Mouse (Mus musculus) ES-Bruce4 (cell line): ENCODE results near the gene Ceacam2. TPM values are rescaled to one million over a fixed set of nuclear protein-coding genes. Genes with fewer than 3 reads are reported as not detected.
"Not testable (repeated sequence)": the region's sequence is repeated elsewhere in the genome, so short reads cannot be mapped to it uniquely, and the experiment has no call there.

Experiments
- H3K27ac ChIP-seq: 2 replicates; pipeline ENCODE4 v1.5.1; 2012; ENCODE audit warnings: low read length, inconsistent platforms; ENCODE audit not compliant: insufficient read depth
- H3K27me3 ChIP-seq: 2 replicates; pipeline ENCODE4 v1.6.1; 2012; ENCODE audit warnings: mild to moderate bottlenecking, low read length, inconsistent platforms; ENCODE audit not compliant: control insufficient read depth, poor library complexity, insufficient read depth, severe bottlenecking
- H3K36me3 ChIP-seq: 2 replicates; pipeline ENCODE4 v1.6.1; 2012; ENCODE audit warnings: inconsistent platforms, mild to moderate bottlenecking, low read length, moderate library complexity; ENCODE audit not compliant: control insufficient read depth, poor library complexity, insufficient read depth, severe bottlenecking
- H3K4me1 ChIP-seq: one replicate; pipeline ENCODE4 v1.8.1; 2011; ENCODE audit warnings: low read length; ENCODE audit not compliant: control insufficient read depth, insufficient read depth
- H3K4me3 ChIP-seq: 2 replicates; pipeline ENCODE4 v1.5.1; 2011; ENCODE audit warnings: low read depth, mild to moderate bottlenecking, low read length
- H3K9ac ChIP-seq: 2 replicates; pipeline ENCODE4 v1.6.1; 2012; ENCODE audit warnings: low read depth, mild to moderate bottlenecking, inconsistent platforms; ENCODE audit not compliant: poor library complexity, severe bottlenecking
- H3K9me3 ChIP-seq: replicated peaks from 2 replicates; pipeline ENCODE4 v1.6.1; 2012; ENCODE audit warnings: mild to moderate bottlenecking, low read length, inconsistent platforms; ENCODE audit not compliant: control insufficient read depth, poor library complexity, insufficient read depth, severe bottlenecking
- CTCF ChIP-seq: IDR thresholded peaks from one replicate; pipeline ENCODE4 v1.8.1; 2011; ENCODE audit warnings: low read depth, low read length
- EP300 ChIP-seq: IDR thresholded peaks from 2 replicates; pipeline ENCODE4 v1.6.1; 2011; ENCODE audit warnings: low read depth, low read length; ENCODE audit not compliant: insufficient read depth
- POLR2A ChIP-seq: IDR thresholded peaks from one replicate; pipeline ENCODE4 v1.8.1; 2011; ENCODE audit warnings: low read length; ENCODE audit not compliant: insufficient read depth
- polyA plus RNA-seq: library from polyadenylated mRNA; stranded (reverse); fragments of >200 nt; gene quantifications from 2 replicates; pipeline ENCODE4 v1.2.4, GENCODE M21; 2011; ENCODE audit warnings: low read depth; ENCODE audit not compliant: missing spikeins, insufficient read depth, insufficient read length

Gene Ceacam2
- polyA plus RNA-seq, 1 experiment, result not detected

- H3K9ac ChIP-seq, result no peak overlapping the region
- H3K36me3 ChIP-seq, result no peaks in the 10 kb centered on the region
- TF ChIP-seq EP300 (no peak), POLR2A (no peak), CTCF (no peak)
- no peaks in the 10 kb centered on the region for H3K9me3 ChIP-seq
- H3K4me1 ChIP-seq, result no peaks in the 10 kb centered on the region
- H3K27me3 ChIP-seq, result no peaks in the 10 kb centered on the region
- H3K27ac ChIP-seq, result no peak overlapping the region
- H3K4me3 ChIP-seq, result no peak overlapping the region
Observed at GRCm38 (mm10) chr7:25483133-25483735, 56.4 kb downstream of the Ceacam2 start.

DNA sequence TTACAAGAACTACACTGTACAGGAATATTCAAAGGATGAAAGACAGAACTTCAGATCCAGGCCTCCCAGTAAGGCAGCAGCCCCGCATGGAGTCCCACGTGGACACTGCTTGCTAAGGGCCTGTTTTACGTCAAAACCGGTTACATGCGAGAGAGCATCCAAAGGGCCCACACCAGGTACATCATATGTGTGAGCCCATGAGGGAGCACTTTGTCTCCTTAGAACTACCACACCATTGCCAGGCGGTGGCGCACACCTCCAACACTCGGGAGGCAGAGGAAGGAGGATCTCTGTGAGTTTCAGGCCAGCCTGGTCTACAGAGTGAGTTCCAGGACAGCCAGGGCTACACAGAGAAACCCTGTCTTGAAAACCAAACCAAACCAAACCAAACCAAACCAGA, 58.9 kb downstream of the Ceacam2 start:
- not testable (repeated sequence) for H3K36me3 ChIP-seq, H3K9me3 ChIP-seq, H3K4me1 ChIP-seq, H3K4me3 ChIP-seq, H3K27me3 ChIP-seq, H3K27ac ChIP-seq, H3K9ac ChIP-seq
- peak; percentile 71 for TF ChIP-seq CTCF

DNA sequence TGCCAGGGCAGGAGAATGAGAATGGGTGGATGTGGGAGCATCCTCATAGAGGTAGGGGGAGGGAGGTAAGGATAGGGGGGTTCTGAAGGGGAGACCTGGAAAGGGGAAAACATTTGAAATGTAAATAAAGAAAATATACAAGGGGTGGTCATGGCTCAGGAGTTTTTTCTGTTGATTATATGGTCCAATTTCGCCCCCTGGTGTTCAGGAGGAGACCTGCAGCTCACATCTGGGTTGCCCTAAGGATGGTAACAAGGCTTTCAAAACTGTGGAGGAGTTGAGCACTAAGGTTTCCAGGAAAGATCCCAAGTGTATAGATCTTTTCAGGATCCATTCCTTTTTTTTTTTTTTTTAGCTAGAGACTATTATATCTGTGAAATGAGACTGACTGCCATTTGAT, 60.2 kb downstream of the Ceacam2 start:
- Histone ChIP-seq H3K27me3 (no peaks in the 10 kb centered on the region), H3K4me3 (no peak overlapping the region), H3K27ac (no peak overlapping the region), H3K36me3 (no peaks in the 10 kb centered on the region), H3K4me1 (no peaks in the 10 kb centered on the region), H3K9me3 (no peaks in the 10 kb centered on the region), H3K9ac (no peak overlapping the region)
- no peak for TF ChIP-seq POLR2A
- TF ChIP-seq CTCF, result peak; percentile 47

DNA sequence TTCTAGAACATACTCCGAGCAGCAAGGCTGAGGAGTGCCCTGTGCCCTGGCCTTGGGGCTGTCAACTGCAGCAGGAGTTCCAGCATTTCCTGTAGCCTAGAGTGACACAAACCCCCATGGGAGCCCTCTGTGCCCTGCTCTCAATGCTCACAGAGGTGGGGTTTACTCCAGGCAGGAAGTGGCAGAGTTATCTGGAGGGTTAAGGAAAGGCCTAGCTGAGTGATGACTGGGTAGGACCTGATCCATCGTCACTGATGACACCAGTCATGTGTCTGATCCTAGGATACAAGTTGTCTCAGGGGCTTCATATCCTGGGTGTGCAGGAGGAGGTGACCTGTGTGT, 61.9 kb downstream of the Ceacam2 start:
- H3K27ac ChIP-seq, H3K27me3 ChIP-seq, H3K9ac ChIP-seq: not testable (repeated sequence)

GRCm38 (mm10) chr7:25477091-25477751, 62.4 kb downstream of the Ceacam2 start, which contains the start of gene Ceacam1:
TSS of gene Ceacam1 (minus strand) at chr7:25477603.
- not testable (repeated sequence) for H3K9me3 ChIP-seq, H3K36me3 ChIP-seq

More for the DNA sequence above, 61.9 kb downstream of the Ceacam2 start:
- not testable (repeated sequence) for H3K4me1 ChIP-seq, H3K4me3 ChIP-seq, H3K9me3 ChIP-seq, H3K36me3 ChIP-seq

GRCm38 (mm10) chr7:25471821-25472220, 67.8 kb downstream of the Ceacam2 start:
- H3K27ac ChIP-seq, H3K27me3 ChIP-seq, H3K9ac ChIP-seq, H3K4me3 ChIP-seq, H3K4me1 ChIP-seq, H3K36me3 ChIP-seq, H3K9me3 ChIP-seq: not testable (repeated sequence)

More at GRCm38 (mm10) chr7:25477091-25477751, 62.4 kb downstream of the Ceacam2 start, which contains the start of gene Ceacam1:
- H3K27ac ChIP-seq, H3K4me3 ChIP-seq, H3K9ac ChIP-seq, H3K4me1 ChIP-seq, H3K27me3 ChIP-seq: not testable (repeated sequence)

Other genes with a start within 250 kb of the Ceacam2 start
- gene Pafah1b3, start 241.9 kb downstream of the Ceacam2 start, polyA plus RNA-seq, result 47.8 and 55.6 TPM in 2 replicates
- gene Prr19, start 238.4 kb downstream of the Ceacam2 start, polyA plus RNA-seq, result 1.3 and 1.6 TPM in 2 replicates
- gene Tmem145, start 233.8 kb downstream of the Ceacam2 start, polyA plus RNA-seq, result 2.0 and 2.5 TPM in 2 replicates
- 22.2 and 25.7 TPM in 2 replicates for gene Megf8, start 222.7 kb downstream of the Ceacam2 start, polyA plus RNA-seq
- gene Cnfn, start 170.1 kb downstream of the Ceacam2 start, polyA plus RNA-seq, result not detected in 2 replicates
- 18.0 and 18.9 TPM in 2 replicates for gene Lipe, start 141.1 kb downstream of the Ceacam2 start, polyA plus RNA-seq
- gene Cxcl17, start 127.0 kb downstream of the Ceacam2 start, polyA plus RNA-seq, result not detected in 2 replicates
- gene Ceacam1, start 62.3 kb downstream of the Ceacam2 start, polyA plus RNA-seq, result 1.1 and 1.5 TPM in 2 replicates
- gene Erich4, start 76.0 kb upstream of the Ceacam2 start, polyA plus RNA-seq, result not detected in 2 replicates
- gene Dmac2, start 79.6 kb upstream of the Ceacam2 start, polyA plus RNA-seq, result 32.8 and 33.4 TPM in 2 replicates
- 0.60 and 0.87 TPM in 2 replicates for gene B3gnt8, start 86.8 kb upstream of the Ceacam2 start, polyA plus RNA-seq
- gene Bckdha, start 119.1 kb upstream of the Ceacam2 start, polyA plus RNA-seq, result 26.1 and 26.9 TPM in 2 replicates
- 53.7 and 71.1 TPM in 2 replicates for gene Exosc5, start 119.3 kb upstream of the Ceacam2 start, polyA plus RNA-seq
- 3.3 and 3.7 TPM in 2 replicates for gene Tmem91, start 135.3 kb upstream of the Ceacam2 start, polyA plus RNA-seq
- gene B9d2, start 140.9 kb upstream of the Ceacam2 start, polyA plus RNA-seq, result 7.9 and 15.2 TPM in 2 replicates
- 22.9 and 25.6 TPM in 2 replicates for gene Tgfb1, start 147.1 kb upstream of the Ceacam2 start, polyA plus RNA-seq
- 43.4 and 46.9 TPM in 2 replicates for gene Ccdc97, start 179.2 kb upstream of the Ceacam2 start, polyA plus RNA-seq
- gene Hnrnpul1, start 214.9 kb upstream of the Ceacam2 start, polyA plus RNA-seq, result 155 and 156 TPM in 2 replicates
- 16.4 and 21.5 TPM in 2 replicates for gene Axl, start 248.8 kb upstream of the Ceacam2 start, polyA plus RNA-seq